Mouse (Mus musculus): ENCODE results near the gene Olfr1389.

DNA sequence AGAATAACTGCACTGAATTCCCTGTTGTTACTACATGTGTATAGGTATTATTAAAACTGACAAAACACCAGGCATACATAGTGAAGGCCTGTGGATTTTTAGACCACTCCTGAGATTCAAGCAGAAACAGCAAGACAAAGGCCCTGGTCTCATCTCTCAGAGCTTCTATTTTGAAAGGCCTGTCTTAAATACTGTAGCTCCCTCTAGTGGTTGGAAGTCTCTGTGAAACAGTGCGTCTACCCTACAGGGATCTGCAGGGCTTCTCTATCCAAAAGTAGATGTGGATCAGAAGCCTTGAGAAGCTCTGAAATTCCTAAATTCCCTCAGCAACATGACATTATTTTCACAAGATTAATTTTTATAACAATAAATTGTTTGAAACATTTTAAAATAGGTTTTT lies 12.3 kb upstream of the Olfr1389 start:
- TF ChIP-seq CTCF (IDR thresholded peaks at IDR 0.05; ENCODE audit: low read depth) (peak; percentile 62), EP300 (optimal IDR thresholded peaks at IDR 0.05) (no peak)

All from stomach, postnatal 0 days (tissue).